21 mouse cellular contexts compared by ENCODE assay signal in genomic region chr5:66542521-66542920, GRCm38 (mm10).
A peak's percentile ranks its signal among the peaks of the same experiment; 100 is the strongest.
DNase-seq lines count a peak whose midpoint lies in the region; ATAC-seq lines count a peak whose summit lies in the region.
"Had no signal": no experiment of that assay in that cellular context is flagged by ENCODE, and none has a peak within 500 bp of the region (broad histone marks: within the 10 kb centered on the region; RNA-seq: fewer than 3 reads in every experiment).

No protein-coding gene starts in this region.

- H3K4me3 ChIP-seq in heart, embryonic 11.5 days (ENCODE audit: low read depth, low read length) = no peak overlapping the region
- H3K4me3 ChIP-seq in embryonic facial prominence, embryonic 15.5 days (replicated peaks) = no peak overlapping the region
- H3K4me3 ChIP-seq: erythroblast, embryonic 14.5 days; heart, embryonic 12.5 days; left cerebral cortex, adult 2 months; limb, embryonic 13.5 days; liver, embryonic 15.5 days; neural tube, embryonic 15.5 days had no signal

- peak; percentile 82 for DNase-seq in heart, adult 11 months
- peak; percentile 87 for DNase-seq in 3T3-L1 (ENCODE audit: low read depth, low spot score)
- peak; percentile 34 for DNase-seq in adipocyte (ENCODE audit: low spot score)
- no peak for DNase-seq in ovary, postnatal 14 days (ENCODE audit: low spot score)
- no peak for DNase-seq in layer of hippocampus, postnatal 25 days (ENCODE audit: extremely low spot score in 1 of 2, low spot score in 1 of 2)
- DNase-seq: cerebellum, adult 9-11 months; gastrocnemius, postnatal 36 days; heart, postnatal 36 days; kidney, postnatal 10 days had no signal

- no peaks in the 10 kb centered on the region for H3K36me3 ChIP-seq in heart, embryonic 11.5 days (ENCODE audit: control insufficient read depth, insufficient read depth, low read length)
- H3K36me3 ChIP-seq in embryonic facial prominence, embryonic 15.5 days = no peaks in the 10 kb centered on the region
- H3K36me3 ChIP-seq: heart, embryonic 12.5 days; limb, embryonic 13.5 days; liver, embryonic 15.5 days; neural tube, embryonic 15.5 days had no signal

- H3K27me3 ChIP-seq in heart, embryonic 11.5 days (ENCODE audit: control insufficient read depth, insufficient read depth, low read length) = no peaks in the 10 kb centered on the region
- no peaks in the 10 kb centered on the region for H3K27me3 ChIP-seq in embryonic facial prominence, embryonic 15.5 days
- H3K27me3 ChIP-seq: heart, embryonic 12.5 days; limb, embryonic 13.5 days; liver, embryonic 15.5 days; neural tube, embryonic 15.5 days had no signal

- ATAC-seq in heart, embryonic 11.5 days (replicated peaks; ENCODE audit: insufficient number of reproducible peaks, low FRiP score, low TSS enrichment) = no peak
- no peak for ATAC-seq in embryonic facial prominence, embryonic 15.5 days (ENCODE audit: insufficient number of reproducible peaks, low FRiP score, low TSS enrichment, low read depth)
- ATAC-seq: hindbrain, embryonic 16.5 days; intestine, postnatal 0 days had no signal

- WGBS in heart, embryonic 11.5 days (ENCODE audit: insufficient replicate concordance) = 60% methylated on average over 4 of the region's 4 CpGs
- 65% methylated on average over 4 of the region's 4 CpGs for WGBS in embryonic facial prominence, embryonic 15.5 days

- no peak overlapping the region for H3K27ac ChIP-seq in heart, embryonic 11.5 days (ENCODE audit: low read depth, low read length)
- H3K27ac ChIP-seq in embryonic facial prominence, embryonic 15.5 days (replicated peaks) = peak overlapping the region; percentile 87
- H3K27ac ChIP-seq: liver, embryonic 15.5 days; macrophage; neural tube, embryonic 15.5 days had no signal

- H3K4me2 ChIP-seq in heart, embryonic 11.5 days = no peak overlapping the region
- no peak overlapping the region for H3K4me2 ChIP-seq in embryonic facial prominence, embryonic 15.5 days (replicated peaks)
- H3K4me2 ChIP-seq: heart, embryonic 12.5 days; liver, embryonic 15.5 days; midbrain, embryonic 11.5 days; neural tube, embryonic 15.5 days had no signal

- peaks cover 20% of the 10 kb centered on the region for H3K4me1 ChIP-seq in heart, embryonic 11.5 days (ENCODE audit: control insufficient read depth, insufficient read depth, low read length)
- H3K4me1 ChIP-seq in embryonic facial prominence, embryonic 15.5 days = peaks cover 51% of the 10 kb centered on the region
- H3K4me1 ChIP-seq: liver, embryonic 15.5 days had no signal

- no peak overlapping the region for H3K9ac ChIP-seq in heart, embryonic 11.5 days (ENCODE audit: low read depth, low read length)
- no peak overlapping the region for H3K9ac ChIP-seq in embryonic facial prominence, embryonic 15.5 days
- H3K9ac ChIP-seq: heart, embryonic 12.5 days; limb, embryonic 13.5 days; liver, embryonic 15.5 days; neural tube, embryonic 15.5 days had no signal

- no peaks in the 10 kb centered on the region for H3K9me3 ChIP-seq in heart, embryonic 11.5 days (replicated peaks; ENCODE audit: control insufficient read depth, low read length)
- H3K9me3 ChIP-seq in embryonic facial prominence, embryonic 15.5 days (replicated peaks) = no peaks in the 10 kb centered on the region
- H3K9me3 ChIP-seq: heart, embryonic 12.5 days; limb, embryonic 13.5 days; liver, embryonic 15.5 days; neural tube, embryonic 15.5 days had no signal

Comparison
In these comparisons a context has a peak if more than half of its experiments do, and no peak if none do; other contexts are left out.
1. DNase-seq: peak in heart, adult 11 months (single experiment), 3T3-L1 (single experiment) and adipocyte (single experiment); none in ovary, postnatal 14 days (single experiment) and layer of hippocampus, postnatal 25 days (0 of 2).